Mouse (Mus musculus) forebrain, embryonic 10.5 days (tissue): Measurements from ENCODE around the gene Dolpp1. TPM values are rescaled to one million over a fixed set of nuclear protein-coding genes. Genes with fewer than 3 reads are reported as not detected.

ENCODE experiments used
- DNase-seq: peaks from one replicate; pipeline ENCODE4 v3.0.0-alpha.2; 2017; ENCODE audit warnings: low spot score; ENCODE audit errors: extremely low spot score
- H3K27ac ChIP-seq: fragments of 300-500 bp; sonication (generic); 2 replicates; pipeline ENCODE4 v1.5.1; 2016; ENCODE audit warnings: mild to moderate bottlenecking
- H3K27me3 ChIP-seq: fragments of 300-500 bp; sonication (generic); 2 replicates; pipeline ENCODE4 v1.6.1; 2016; ENCODE audit warnings: mild to moderate bottlenecking; ENCODE audit not compliant: poor library complexity, severe bottlenecking
- H3K36me3 ChIP-seq: fragments of 300-500 bp; sonication (generic); replicated peaks from 2 replicates; pipeline ENCODE4 v1.6.1; 2016; ENCODE audit warnings: mild to moderate bottlenecking, moderate library complexity
- H3K4me1 ChIP-seq: fragments of 300-500 bp; sonication (generic); 2 replicates; pipeline ENCODE4 v1.6.1; 2016
- H3K4me3 ChIP-seq: fragments of 300-500 bp; sonication (generic); 2 replicates; pipeline ENCODE4 v1.5.1; 2016; ENCODE audit warnings: mild to moderate bottlenecking, moderate library complexity
- H3K9me3 ChIP-seq: fragments of 300-500 bp; sonication (generic); 2 replicates; pipeline ENCODE4 v1.6.1; 2016; ENCODE audit warnings: mild to moderate bottlenecking, moderate library complexity
- WGBS: fragments of 180-500 bp; shearing (Covaris S2); methylation state at CpG from one replicate; pipeline ENCODE4 v1.1.7; 2016; 5-methylcytosine and 5-hydroxymethylcytosine counted together
- polyA plus RNA-seq: library from polyadenylated mRNA; unstranded; fragments of >200 nt; fragmentation: Nextera tagmentation; extraction: Ambion mirVana; gene quantifications from 2 replicates; pipeline ENCODE4 v1.2.1, GENCODE M21; 2016

The Dolpp1 gene
- polyA plus RNA-seq, 1 experiment from 2014 or later: 54.8 TPM

- H3K9me3 ChIP-seq: no peaks in the 10 kb centered on the region
- no peak overlapping the region for H3K27ac ChIP-seq
- no peaks in the 10 kb centered on the region for H3K36me3 ChIP-seq
- H3K4me3 ChIP-seq: no peak overlapping the region
- H3K27me3 ChIP-seq: no peaks in the 10 kb centered on the region; the same call in 1 of the 2 replicates
- H3K4me1 ChIP-seq: peaks cover 34% of the 10 kb centered on the region
- no peak for DNase-seq
- 78% methylated on average over 10 of the region's 10 CpGs for WGBS
These were observed 31.4 kb upstream of the Dolpp1 start for GRCm38 (mm10) chr2:30360626-30361025.

DNA sequence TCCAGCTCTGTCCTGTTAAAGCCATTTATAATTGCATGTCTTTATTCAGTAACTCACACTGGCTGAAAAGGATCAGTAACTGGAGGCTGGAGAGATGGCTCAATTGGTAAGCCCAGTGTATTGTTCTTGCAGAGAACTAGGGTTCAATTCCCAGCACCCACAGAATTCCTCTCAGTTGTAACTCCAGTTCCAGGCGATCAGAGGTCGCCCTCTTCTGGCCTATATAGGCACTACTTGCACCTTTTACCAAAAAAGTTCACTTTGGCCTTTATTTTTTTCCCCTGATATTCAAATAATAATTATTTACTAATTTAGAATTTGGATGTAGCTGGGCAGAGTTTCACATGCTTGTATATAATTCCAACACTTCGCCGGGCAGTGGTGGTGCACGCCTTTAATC, 29.2 kb upstream of the Dolpp1 start:
- peaks cover 28% of the 10 kb centered on the region for H3K4me1 ChIP-seq
- H3K36me3 ChIP-seq: peaks cover 19% of the 10 kb centered on the region
- H3K27me3 ChIP-seq: no peaks in the 10 kb centered on the region; the same call in 1 of the 2 replicates
- no peaks in the 10 kb centered on the region for H3K9me3 ChIP-seq
- peak overlapping the region; percentile 3; the same call in 1 of the 2 replicates for H3K4me3 ChIP-seq
- DNase-seq: no peak
- no peak overlapping the region for H3K27ac ChIP-seq
- WGBS: 71% methylated on average over 5 of the region's 5 CpGs

- H3K27me3 ChIP-seq: no peaks in the 10 kb centered on the region; the same call in 1 of the 2 replicates
- peak; percentile 98 for DNase-seq
- WGBS: under 1% methylated on average over 54 of the region's 54 CpGs
These were observed 28.0 kb upstream of the Dolpp1 start, which contains the start of gene Miga2 for GRCm38 (mm10) chr2:30363773-30364650. TSS of gene Miga2 (plus strand) at chr2:30364233.

GRCm38 (mm10) chr2:30365281-30366069, 26.6 kb upstream of the Dolpp1 start:
- peaks cover 18% of the 10 kb centered on the region for H3K4me1 ChIP-seq
- H3K27me3 ChIP-seq: no peaks in the 10 kb centered on the region; the same call in 1 of the 2 replicates
- H3K36me3 ChIP-seq: peaks cover 45% of the 10 kb centered on the region
- WGBS: 87% methylated on average over 2 of the region's 2 CpGs
- peak overlapping the region; percentile 85 for H3K4me3 ChIP-seq
- no peaks in the 10 kb centered on the region for H3K9me3 ChIP-seq
- no peak for DNase-seq
- H3K27ac ChIP-seq: peak overlapping the region; percentile 87

More at GRCm38 (mm10) chr2:30363773-30364650, 28.0 kb upstream of the Dolpp1 start, which contains the start of gene Miga2:
- peaks cover 18% of the 10 kb centered on the region for H3K4me1 ChIP-seq
- H3K36me3 ChIP-seq: peaks cover 30% of the 10 kb centered on the region
- peak within 1 kb of the TSS; percentile 87 for H3K27ac ChIP-seq
- H3K4me3 ChIP-seq: peak within 1 kb of the TSS; percentile 85
- H3K9me3 ChIP-seq: no peaks in the 10 kb centered on the region

DNA sequence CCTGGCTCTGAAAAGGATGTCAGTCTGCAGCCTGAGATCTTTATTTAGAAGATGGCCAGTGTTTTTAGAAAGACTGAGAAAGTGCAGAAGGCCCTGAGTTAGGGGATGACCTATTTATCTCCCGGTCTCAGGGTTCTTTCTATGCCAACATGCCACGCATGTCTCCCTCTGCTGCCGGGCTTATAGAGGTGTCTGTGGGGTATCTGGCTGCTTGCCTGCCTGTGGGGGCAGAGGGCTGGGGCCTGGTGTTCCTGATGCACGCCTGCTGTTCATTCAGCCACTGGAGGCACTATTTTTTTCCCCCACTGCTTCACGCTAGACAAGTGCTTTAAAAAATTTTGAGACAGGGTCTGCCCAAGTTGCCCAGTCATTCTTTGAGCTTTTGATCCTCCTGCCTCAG, 25.9 kb upstream of the Dolpp1 start:
- Histone ChIP-seq H3K27ac (no peak overlapping the region), H3K9me3 (no peaks in the 10 kb centered on the region), H3K27me3 (no peaks in the 10 kb centered on the region), H3K4me1 (peaks cover 18% of the 10 kb centered on the region), H3K4me3 (0 out of 2 replicates have a peak overlapping the region, but pooled peaks have one; percentile 5), H3K36me3 (peaks cover 52% of the 10 kb centered on the region)
- WGBS: 82% methylated on average over 5 of the region's 5 CpGs
- DNase-seq: no peak

GRCm38 (mm10) chr2:30371544-30371943, 20.5 kb upstream of the Dolpp1 start:
- H3K27ac ChIP-seq: no peak overlapping the region
- no peaks in the 10 kb centered on the region for H3K9me3 ChIP-seq
- H3K36me3 ChIP-seq: peaks cover 98% of the 10 kb centered on the region
- no peaks in the 10 kb centered on the region for H3K27me3 ChIP-seq
- 95% methylated on average over 8 of the region's 8 CpGs for WGBS
- no peaks in the 10 kb centered on the region for H3K4me1 ChIP-seq
- H3K4me3 ChIP-seq: no peak overlapping the region
- no peak for DNase-seq

GRCm38 (mm10) chr2:30372726-30373125, 19.3 kb upstream of the Dolpp1 start:
- Histone ChIP-seq H3K9me3 (no peaks in the 10 kb centered on the region), H3K27ac (no peak overlapping the region), H3K36me3 (peaks cover 98% of the 10 kb centered on the region), H3K27me3 (no peaks in the 10 kb centered on the region), H3K4me3 (no peak overlapping the region), H3K4me1 (no peaks in the 10 kb centered on the region)
- no peak for DNase-seq
- 95% methylated on average over 5 of the region's 5 CpGs for WGBS

DNA sequence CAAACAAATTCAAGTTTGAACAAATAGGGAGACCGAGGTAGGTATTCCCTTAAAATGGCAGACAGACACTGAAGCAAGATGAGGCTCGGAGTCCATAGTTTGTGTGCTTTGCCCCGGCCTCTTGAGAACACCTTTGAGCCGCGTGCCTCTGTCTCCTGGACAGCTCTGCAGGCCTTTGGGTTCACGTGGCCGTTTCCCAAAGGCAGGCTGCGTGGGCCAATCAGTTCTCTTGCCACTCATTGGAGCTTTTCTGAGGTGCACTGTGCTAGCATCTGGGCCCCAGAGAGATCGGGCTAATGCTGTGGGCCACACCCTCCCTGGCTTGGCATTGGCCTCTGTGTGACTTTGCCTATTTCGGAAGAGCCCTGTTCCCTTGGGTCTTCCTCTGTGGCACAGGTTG, 16.2 kb upstream of the Dolpp1 start:
- Histone ChIP-seq H3K27me3 (no peaks in the 10 kb centered on the region), H3K36me3 (peaks cover 97% of the 10 kb centered on the region), H3K9me3 (no peaks in the 10 kb centered on the region), H3K4me1 (no peaks in the 10 kb centered on the region), H3K27ac (no peak overlapping the region), H3K4me3 (no peak overlapping the region)
- DNase-seq: no peak
- WGBS: 93% methylated on average over 10 of the region's 10 CpGs

GRCm38 (mm10) chr2:30377721-30378120, 14.3 kb upstream of the Dolpp1 start:
- Histone ChIP-seq H3K27me3 (no peaks in the 10 kb centered on the region), H3K36me3 (peaks cover 97% of the 10 kb centered on the region), H3K9me3 (no peaks in the 10 kb centered on the region), H3K4me3 (no peak overlapping the region), H3K4me1 (no peaks in the 10 kb centered on the region), H3K27ac (no peak overlapping the region)
- WGBS: 93% methylated on average over 5 of the region's 5 CpGs
- no peak for DNase-seq

DNA sequence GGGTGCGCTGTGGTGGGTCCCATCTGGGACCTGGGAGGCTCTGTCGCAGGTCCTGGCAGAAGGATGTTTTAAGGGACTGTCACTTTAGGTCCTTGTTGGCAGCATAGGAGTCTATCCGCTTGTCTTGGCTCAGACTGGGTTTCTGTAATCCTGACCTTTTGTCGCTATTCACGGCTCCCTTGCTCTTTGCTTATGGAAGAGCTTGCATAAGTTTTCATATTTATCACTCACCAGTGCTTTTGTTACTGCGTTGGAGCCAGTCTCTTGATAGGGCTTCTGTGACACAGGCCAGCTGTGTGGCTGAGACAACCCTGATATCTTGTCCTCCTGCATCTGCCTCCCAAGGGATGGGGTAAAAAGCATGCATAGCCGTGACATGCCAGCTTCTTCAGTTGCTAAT, 12.7 kb upstream of the Dolpp1 start:
- WGBS: 94% methylated on average over 7 of the region's 7 CpGs
- peaks cover 97% of the 10 kb centered on the region for H3K36me3 ChIP-seq
- H3K27ac ChIP-seq: no peak overlapping the region
- DNase-seq: no peak
- H3K9me3 ChIP-seq: no peaks in the 10 kb centered on the region
- no peak overlapping the region for H3K4me3 ChIP-seq
- no peaks in the 10 kb centered on the region for H3K4me1 ChIP-seq
- no peaks in the 10 kb centered on the region for H3K27me3 ChIP-seq

DNA sequence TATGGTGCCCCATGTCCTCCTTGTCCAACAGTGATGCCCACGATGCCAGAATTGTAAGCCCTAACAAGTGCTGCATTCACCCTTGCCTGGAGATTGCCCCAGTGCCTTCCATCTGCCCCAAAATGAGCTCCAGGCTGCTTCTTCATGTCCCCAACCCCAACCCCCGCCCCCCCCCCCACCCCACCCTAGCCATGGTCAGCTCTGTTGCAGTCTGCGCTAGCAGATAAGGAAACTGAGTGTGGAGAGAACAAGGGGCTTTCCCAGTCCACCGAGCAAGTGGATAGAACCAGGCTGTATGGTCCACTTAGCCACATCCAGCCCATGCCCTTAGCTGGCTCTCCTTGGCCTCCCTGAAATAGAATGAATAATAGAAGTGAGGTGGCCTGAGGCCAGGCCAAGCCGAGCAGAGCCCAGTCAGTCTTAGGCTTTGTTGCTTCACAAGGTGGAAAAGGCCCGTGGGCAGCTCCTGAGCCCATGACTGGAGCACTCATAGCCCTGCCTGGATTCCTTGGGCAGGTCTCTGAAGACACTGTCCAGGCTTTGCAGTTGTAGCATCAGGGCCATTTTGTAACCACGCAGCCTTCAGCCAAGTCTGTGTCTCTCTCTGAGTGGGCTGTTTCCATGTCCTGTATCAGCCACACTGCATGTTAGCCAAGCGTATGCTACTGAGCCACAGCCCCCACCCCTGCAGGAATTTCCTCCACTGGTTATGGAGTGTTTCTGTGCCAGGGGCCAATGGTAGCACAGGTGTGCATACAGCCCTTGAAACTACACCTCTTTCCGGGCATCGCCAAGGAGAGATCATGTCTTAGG, 11.3 kb upstream of the Dolpp1 start:
- 93% methylated on average over 10 of the region's 10 CpGs for WGBS
- no peaks in the 10 kb centered on the region for H3K27me3 ChIP-seq
- peak overlapping the region; percentile 48; the same call in 1 of the 2 replicates for H3K27ac ChIP-seq
- H3K4me1 ChIP-seq: no peaks in the 10 kb centered on the region
- no peak for DNase-seq
- H3K9me3 ChIP-seq: no peaks in the 10 kb centered on the region
- H3K36me3 ChIP-seq: peaks cover 99% of the 10 kb centered on the region
- no peak overlapping the region for H3K4me3 ChIP-seq

DNA sequence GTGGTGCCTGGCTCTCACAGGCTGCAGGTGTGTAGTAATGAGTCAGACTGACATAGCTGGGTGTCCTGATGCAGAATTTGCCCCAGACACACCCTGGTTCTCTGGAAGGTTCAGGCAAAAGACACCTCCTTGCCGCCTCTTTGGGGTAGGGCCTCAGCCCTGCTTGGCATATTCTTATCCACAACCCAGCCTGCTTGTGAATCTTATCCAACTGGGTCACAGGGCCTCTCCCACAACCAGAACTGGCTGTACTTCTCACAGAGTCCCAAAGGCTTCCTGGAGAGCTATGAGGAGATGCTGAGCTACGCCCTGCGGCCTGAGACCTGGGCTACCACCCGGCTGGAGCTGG, 10.7 kb upstream of the Dolpp1 start:
- Histone ChIP-seq H3K36me3 (peaks cover 94% of the 10 kb centered on the region), H3K9me3 (no peaks in the 10 kb centered on the region), H3K4me1 (no peaks in the 10 kb centered on the region), H3K27ac (peak overlapping the region; percentile 48; the same call in 1 of the 2 replicates), H3K27me3 (no peaks in the 10 kb centered on the region), H3K4me3 (no peak overlapping the region)
- WGBS: 93% methylated on average over 4 of the region's 4 CpGs
- no peak for DNase-seq
